Comparison of ENCODE assay signal across 9 mouse cellular contexts in genomic region chr9:32344051-32344450, GRCm38 (mm10). TPM values are rescaled to one million over a fixed set of nuclear protein-coding genes. Genes with fewer than 3 reads are reported as not detected.
A peak's percentile ranks its signal among the peaks of the same experiment; 100 is the strongest.
DNase-seq lines count a peak whose midpoint lies in the region; ATAC-seq and TF ChIP-seq lines count a peak whose summit lies in the region.
"Had no signal": no experiment of that assay in that cellular context is flagged by ENCODE, and none has a peak within 500 bp of the region (broad histone marks: within the 10 kb centered on the region; RNA-seq: fewer than 3 reads in every experiment).

Kcnj5 (minus strand) TSS chr9:32344350.

- H3K9ac ChIP-seq in embryonic facial prominence, embryonic 13.5 days, result peak within 1 kb of the TSS; percentile 44; the same call in 1 of the 2 replicates
- peak within 1 kb of the TSS; percentile 40; the same call in 1 of the 2 replicates for H3K9ac ChIP-seq in hindbrain, embryonic 11.5 days (ENCODE audit: low read depth, low read length)

- no peaks in the 10 kb centered on the region for H3K36me3 ChIP-seq in embryonic facial prominence, embryonic 13.5 days
- H3K36me3 ChIP-seq in hindbrain, embryonic 11.5 days (ENCODE audit: control insufficient read depth, insufficient read depth, low read length), result no peaks in the 10 kb centered on the region

- no peaks in the 10 kb centered on the region for H3K9me3 ChIP-seq in embryonic facial prominence, embryonic 13.5 days
- no peaks in the 10 kb centered on the region for H3K9me3 ChIP-seq in hindbrain, embryonic 11.5 days (ENCODE audit: control insufficient read depth, low read length)

- H3K4me1 ChIP-seq in cerebellum, adult 2 months (ENCODE audit: control insufficient read depth, insufficient read depth, low read length), result no peaks in the 10 kb centered on the region; the same call in 1 of the 2 replicates
- peaks cover 12% of the 10 kb centered on the region for H3K4me1 ChIP-seq in embryonic facial prominence, embryonic 13.5 days
- 0 out of 2 replicates have a peak, but pooled peaks cover 2% of the 10 kb centered on the region for H3K4me1 ChIP-seq in hindbrain, embryonic 11.5 days (replicated peaks; ENCODE audit: control insufficient read depth, insufficient read depth, low read length)

- H3K27me3 ChIP-seq in cerebellum, adult 2 months (ENCODE audit: control insufficient read depth, insufficient read depth, low read length), result peaks cover 3% of the 10 kb centered on the region; the same call in 1 of the 2 replicates
- peaks cover 70% of the 10 kb centered on the region for H3K27me3 ChIP-seq in embryonic facial prominence, embryonic 13.5 days
- H3K27me3 ChIP-seq in hindbrain, embryonic 11.5 days (ENCODE audit: control insufficient read depth, insufficient read depth, low read length), result peaks cover 43% of the 10 kb centered on the region

- H3K4me2 ChIP-seq in embryonic facial prominence, embryonic 13.5 days, result peak within 1 kb of the TSS; percentile 58
- H3K4me2 ChIP-seq in hindbrain, embryonic 11.5 days (replicated peaks; ENCODE audit: low read depth, low read length), result peak within 1 kb of the TSS; percentile 59

- DNase-seq in cerebellum, adult 2 months, result peak; percentile 22 to 31
- DNase-seq in cerebellum, adult 8-10 months, result no peak
- peak; percentile 37 for DNase-seq in hindbrain, embryonic 11.5 days (ENCODE audit: low spot score)
- no peak for DNase-seq in gastrocnemius, postnatal 25 days
- DNase-seq in left cerebral cortex, adult 11 months (ENCODE audit: low spot score), result no peak
- DNase-seq in layer of hippocampus, postnatal 10 days (ENCODE audit: low spot score in 2 of 2), result no peak

- no peak for TF ChIP-seq CTCF in cerebellum, adult 2 months (IDR thresholded peaks at IDR 0.05; ENCODE audit: borderline replicate concordance, insufficient read depth, low read depth, low read length)

- WGBS in cerebellum, adult 2 months, result 3% methylated on average over 20 of the region's 20 CpGs
- WGBS in embryonic facial prominence, embryonic 13.5 days, result 0% methylated on average over 19 of the region's 20 CpGs
- 1% methylated on average over 19 of the region's 20 CpGs for WGBS in hindbrain, embryonic 11.5 days

- no peak within 1 kb of the TSS for H3K27ac ChIP-seq in cerebellum, adult 2 months (ENCODE audit: insufficient read depth, low read length)
- H3K27ac ChIP-seq in embryonic facial prominence, embryonic 13.5 days, result no peak within 1 kb of the TSS
- no peak within 1 kb of the TSS for H3K27ac ChIP-seq in hindbrain, embryonic 11.5 days (ENCODE audit: low read depth, low read length)

- ATAC-seq in embryonic facial prominence, embryonic 13.5 days (ENCODE audit: insufficient number of reproducible peaks, insufficient read depth, low FRiP score, low TSS enrichment, low read depth), result no peak
- peak; percentile 42; the same call in 1 of the 2 replicates for ATAC-seq in hindbrain, embryonic 11.5 days (ENCODE audit: low FRiP score)
- peak; percentile 53; the same call in 1 of the 2 replicates for ATAC-seq in megakaryocyte-erythroid progenitor cell, adult 5-6 weeks (replicated peaks; ENCODE audit: low FRiP score, low TSS enrichment, poor library complexity, severe bottlenecking)

- TF ChIP-seq POLR2A in cerebellum, adult 2 months (IDR thresholded peaks at IDR 0.05; ENCODE audit: borderline replicate concordance, insufficient read depth, low read length), result no peak

- H3K4me3 ChIP-seq in cerebellum, adult 2 months (replicated peaks; ENCODE audit: insufficient read depth, low read depth, low read length), result no peak within 1 kb of the TSS
- peak within 1 kb of the TSS; percentile 33 for H3K4me3 ChIP-seq in embryonic facial prominence, embryonic 13.5 days
- peak within 1 kb of the TSS; percentile 29 for H3K4me3 ChIP-seq in hindbrain, embryonic 11.5 days (ENCODE audit: low read depth, low read length)

RNA-seq across cellular contexts. Expression of gene Kcnj5, which starts in this region (rescaled TPM):
- 0.21 and 0.23 TPM in 2 replicates for polyA plus RNA-seq in cerebellum, adult 2 months (2012; rRNA removed)
- 0.32 and 0.74 TPM in 2 replicates for polyA plus RNA-seq in embryonic facial prominence, embryonic 13.5 days (2015; fragmentation: Nextera tagmentation; extraction: Ambion mirVana)
- polyA plus RNA-seq in hindbrain, embryonic 11.5 days (2014; fragmentation: Nextera tagmentation; extraction: Ambion mirVana), result 0.35 and 0.36 TPM in 2 replicates
- 1.3 TPM in 1 of 2 replicates, not detected in the other for total RNA-seq in megakaryocyte-erythroid progenitor cell, adult 5-6 weeks (2014; fragmentation: Nextera tagmentation)
- total RNA-seq in megakaryocyte-erythroid progenitor cell, adult 5-6 weeks (2017), result 0.80 and 5.4 TPM in 2 replicates
- not detected for total RNA-seq in gastrocnemius, postnatal 25 days (2021)
- total RNA-seq in layer of hippocampus, postnatal 10 days (2021), result 1 to 10 TPM; 1.0 to 1.3 TPM
- polyA plus RNA-seq: C2C12 had no signal

Comparison
In these comparisons a context has a peak if more than half of its experiments do, and no peak if none do; other contexts are left out.
1. Peak in DNase-seq in cerebellum, adult 2 months; RNA of the gene not detected or under 1 TPM.
2. Peak in DNase-seq, ATAC-seq, H3K4me3 ChIP-seq, H3K9ac ChIP-seq and H3K4me2 ChIP-seq in hindbrain, embryonic 11.5 days; RNA of the gene not detected or under 1 TPM.